Mouse (Mus musculus) G1E-ER4 (cell line): Measurements from ENCODE around the gene Clhc1. TPM values are rescaled to one million over a fixed set of nuclear protein-coding genes. Genes with fewer than 3 reads are reported as not detected.

Source experiments
- GATA1 ChIP-seq: IDR thresholded peaks from one replicate; pipeline ENCODE4 v1.8.0; 2012; ENCODE audit warnings: low read length, inconsistent platforms
- polyA plus RNA-seq: library from polyadenylated mRNA; stranded (reverse); fragments of >175 nt; gene quantifications from 2 replicates; pipeline ENCODE4 v1.2.3, GENCODE M21; 2012

The Clhc1 gene
- polyA plus RNA-seq, 1 experiment: not detected

GRCm38 (mm10) chr11:29614217-29614924 is 66.6 kb downstream of the Clhc1 start:
- TF ChIP-seq GATA1: no peak

GRCm38 (mm10) chr11:29622030-29622790 is 74.5 kb downstream of the Clhc1 start:
- no peak for TF ChIP-seq GATA1

GRCm38 (mm10) chr11:29623327-29623726 is 75.6 kb downstream of the Clhc1 start:
- no peak for TF ChIP-seq GATA1

GRCm38 (mm10) chr11:29626541-29626940 is 78.8 kb downstream of the Clhc1 start:
- no peak for TF ChIP-seq GATA1

- TF ChIP-seq GATA1: no peak
Observed at GRCm38 (mm10) chr11:29627706-29628105, 80.0 kb downstream of the Clhc1 start.

Other genes starting within 250 kb of the Clhc1 start
- 15.9 and 19.6 TPM in 2 replicates for gene Ccdc88a, start 174.3 kb upstream of the Clhc1 start, polyA plus RNA-seq
- gene Prorsd1, start 32.9 kb upstream of the Clhc1 start, polyA plus RNA-seq: 9.8 and 16.9 TPM in 2 replicates
- 19.4 and 27.1 TPM in 2 replicates for gene Mtif2, start 21.5 kb upstream of the Clhc1 start, polyA plus RNA-seq
- gene Rps27a, start 159 bp downstream of the Clhc1 start, polyA plus RNA-seq: 53.5 and 64.9 TPM in 2 replicates
- 82.6 and 96.2 TPM in 2 replicates for gene Rtn4, start 145.0 kb downstream of the Clhc1 start, polyA plus RNA-seq